Mouse (Mus musculus) myocyte (in vitro differentiated cells): Measurements from ENCODE around the gene Hist1h4j. TPM values are rescaled to one million over a fixed set of nuclear protein-coding genes. Genes with fewer than 3 reads are reported as not detected.
"Not testable (repeated sequence)": the region's sequence is repeated elsewhere in the genome, so short reads cannot be mapped to it uniquely, and the experiment has no call there.

Experiments used
- H3K27me3 ChIP-seq: one replicate; pipeline ENCODE4 v1.6.1; 2011; ENCODE audit not compliant: control insufficient read depth, insufficient read depth, insufficient read length
- H3K36me3 ChIP-seq: one replicate; pipeline ENCODE4 v1.6.1; 2011; ENCODE audit not compliant: control insufficient read depth, insufficient read depth
- H3K4me2 ChIP-seq: one replicate; pipeline ENCODE4 v1.6.1; 2011; ENCODE audit warnings: low read depth, control low read depth
- H3K4me3 ChIP-seq: one replicate; pipeline ENCODE4 v1.5.1; 2011; ENCODE audit warnings: mild to moderate bottlenecking, control low read depth, moderate library complexity
- H3K79me2 ChIP-seq: one replicate; pipeline ENCODE4 v1.6.1; 2011; ENCODE audit not compliant: control insufficient read depth, insufficient read depth
- H3ac ChIP-seq: one replicate; pipeline ENCODE4 v1.6.1; 2011; ENCODE audit not compliant: control insufficient read depth, insufficient read length
- CEBPB ChIP-seq: IDR thresholded peaks from 2 replicates; pipeline ENCODE4 v1.6.1; 2011; ENCODE audit warnings: mild to moderate bottlenecking, moderate library complexity; ENCODE audit not compliant: poor library complexity, insufficient read depth, severe bottlenecking
- E2F4 ChIP-seq: IDR thresholded peaks from one replicate; pipeline ENCODE4 v1.6.1; 2011; ENCODE audit warnings: mild to moderate bottlenecking, control low read depth, moderate library complexity; ENCODE audit not compliant: insufficient read depth
- MAX ChIP-seq: IDR thresholded peaks from one replicate; pipeline ENCODE4 v1.6.1; 2011; ENCODE audit warnings: low read depth, mild to moderate bottlenecking, control low read depth
- MYOD1 ChIP-seq, 3 experiments: IDR thresholded peaks; one replicate each; pipeline ENCODE4 v1.6.1; 2011; ENCODE audit warnings: control low read depth in 2 of 3, low read depth in 2 of 3, mild to moderate bottlenecking in 2 of 3, moderate library complexity in 1 of 3; ENCODE audit not compliant: insufficient read length in 2 of 3, control insufficient read depth in 1 of 3
- MYOG ChIP-seq, 3 experiments: IDR thresholded peaks; one replicate each; pipeline ENCODE4 v1.6.1; 2011; ENCODE audit warnings: control low read depth in 2 of 3, low read depth in 2 of 3, mild to moderate bottlenecking in 2 of 3; ENCODE audit not compliant: insufficient read length in 2 of 3, control insufficient read depth in 1 of 3, insufficient read depth in 1 of 3
- POLR2A ChIP-seq: IDR thresholded peaks from one replicate; pipeline ENCODE4 v1.6.1; 2011; ENCODE audit warnings: low read depth, mild to moderate bottlenecking, control low read depth, moderate library complexity; ENCODE audit not compliant: insufficient read length
- POLR2AphosphoS2 ChIP-seq: IDR thresholded peaks from one replicate; pipeline ENCODE4 v1.6.1; 2011; ENCODE audit warnings: low read depth, control low read depth; ENCODE audit not compliant: insufficient read length
- REST ChIP-seq: IDR thresholded peaks from one replicate; pipeline ENCODE4 v1.6.1; 2011; ENCODE audit warnings: mild to moderate bottlenecking, control low read depth, moderate library complexity; ENCODE audit not compliant: insufficient read depth, insufficient read length
- SRF ChIP-seq: IDR thresholded peaks from one replicate; pipeline ENCODE4 v1.6.1; 2011; ENCODE audit warnings: low read depth; ENCODE audit not compliant: control insufficient read depth, insufficient read length
- TCF3 ChIP-seq: IDR thresholded peaks from one replicate; pipeline ENCODE4 v1.6.1; 2011; ENCODE audit warnings: low read depth, control low read depth; ENCODE audit not compliant: insufficient read length
- USF1 ChIP-seq: IDR thresholded peaks from one replicate; pipeline ENCODE4 v1.6.1; 2011; ENCODE audit warnings: low read depth, mild to moderate bottlenecking, control low read depth, moderate library complexity
- polyA plus RNA-seq: library from polyadenylated mRNA; unstranded; fragments of >200 nt; fragmentation: generic; extraction: Trizol; gene quantifications from one replicate; pipeline ENCODE4 v1.2.1, GENCODE M21; 2012; ENCODE audit warnings: missing spikeins

The Hist1h4j gene
- polyA plus RNA-seq, 1 experiment = 1.3 TPM

DNA sequence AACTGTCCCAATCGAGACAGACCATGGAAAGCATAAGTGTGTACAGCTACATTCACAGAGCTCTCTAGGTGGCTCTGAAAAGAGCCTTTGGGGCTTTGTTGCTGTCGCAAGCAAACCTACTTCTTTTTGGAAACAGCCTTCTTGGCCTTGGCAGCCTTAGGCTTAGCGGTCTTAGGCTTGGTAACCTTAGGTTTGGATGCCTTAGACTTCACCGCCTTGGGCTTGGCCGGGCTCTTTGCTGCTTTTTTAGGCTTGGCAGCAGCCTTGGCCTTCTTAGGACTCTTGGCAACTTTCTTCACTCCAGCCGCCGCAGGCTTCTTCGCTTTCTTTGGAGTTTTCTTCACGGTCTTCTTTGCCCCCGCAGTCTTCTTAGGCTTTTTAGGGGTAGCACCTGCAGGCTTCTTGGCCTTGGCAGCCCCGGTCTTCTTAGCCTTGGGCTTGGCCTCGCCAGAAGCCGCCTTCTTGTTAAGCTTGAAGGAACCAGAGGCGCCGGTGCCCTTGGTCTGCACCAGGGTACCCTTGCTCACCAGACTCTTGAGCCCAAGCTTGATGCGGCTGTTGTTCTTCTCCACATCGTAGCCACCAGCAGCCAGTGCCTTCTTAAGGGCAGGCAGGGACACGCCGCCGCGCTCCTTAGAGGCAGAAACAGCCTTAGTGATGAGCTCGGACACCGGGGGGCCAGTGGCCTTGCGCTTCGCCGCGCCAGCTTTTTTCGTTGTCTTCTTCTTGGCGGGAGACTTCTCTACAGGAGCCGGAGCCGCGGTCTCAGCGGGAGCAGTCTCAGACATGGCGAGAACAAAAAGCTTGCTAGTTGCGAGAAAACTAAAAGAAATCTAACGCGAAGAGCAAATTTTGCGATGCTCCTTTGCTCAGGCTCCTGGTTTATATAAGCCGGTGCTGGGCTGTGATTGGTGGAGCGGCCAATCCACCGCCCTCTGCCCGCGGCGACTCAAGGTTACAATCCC is 45.2 kb downstream of the Hist1h4j start, which contains the start of gene Hist1h1b:
TSS of gene Hist1h1b (minus strand) at position 859 of the 965 bp plus-strand sequence.
- H3K79me2 ChIP-seq = no peaks in the 10 kb centered on the region
- no peaks in the 10 kb centered on the region for H3K36me3 ChIP-seq
- peak within 1 kb of the TSS; percentile 30 for H3ac ChIP-seq
- TF ChIP-seq MYOG (IDR thresholded peaks at IDR 0.05; ENCODE audit: control insufficient read depth in 1 of 3, insufficient read depth in 1 of 3, insufficient read length in 2 of 3, low read depth in 2 of 3) (no peak), CEBPB (no peak), POLR2AphosphoS2 (peak; percentile 99), POLR2A (peak; percentile 99)
- H3K27me3 ChIP-seq = no peaks in the 10 kb centered on the region
- peak within 1 kb of the TSS; percentile 58 for H3K4me3 ChIP-seq
- peak within 1 kb of the TSS; percentile 95 for H3K4me2 ChIP-seq

DNA sequence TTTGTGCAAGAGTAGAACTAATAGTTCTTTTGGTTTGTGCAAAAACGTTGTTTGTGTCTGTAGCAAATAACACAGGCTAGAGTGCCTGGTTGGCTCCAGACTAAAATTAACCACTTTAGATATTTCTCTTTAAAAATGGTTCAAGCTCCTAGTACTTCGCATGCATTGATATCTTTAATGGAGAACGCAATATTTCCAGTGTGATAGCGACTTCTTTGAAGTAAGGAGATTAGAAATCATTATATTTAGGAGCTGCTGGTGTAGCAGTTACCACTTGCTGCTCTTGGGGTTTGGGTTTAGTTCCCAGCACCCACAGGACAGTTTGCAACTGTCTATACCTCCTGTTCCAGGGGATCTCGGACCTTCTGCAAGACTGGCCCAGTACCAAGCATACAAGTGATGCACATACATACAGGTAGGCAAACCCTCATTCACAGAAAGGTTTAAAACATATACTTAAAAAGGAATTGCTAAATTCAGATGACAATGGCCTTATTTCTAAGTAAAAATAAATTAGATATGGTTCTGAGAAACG is 46.2 kb downstream of the Hist1h4j start:
- TF ChIP-seq MAX = no peak
- no peak for TF ChIP-seq REST
- TF ChIP-seq TCF3 = no peak
- TF ChIP-seq SRF = no peak
- no peaks in the 10 kb centered on the region for H3K27me3 ChIP-seq
- no peak overlapping the region for H3ac ChIP-seq
- peak overlapping the region; percentile 95 for H3K4me2 ChIP-seq
- H3K36me3 ChIP-seq = no peaks in the 10 kb centered on the region
- no peaks in the 10 kb centered on the region for H3K79me2 ChIP-seq
- peak overlapping the region; percentile 58 for H3K4me3 ChIP-seq

DNA sequence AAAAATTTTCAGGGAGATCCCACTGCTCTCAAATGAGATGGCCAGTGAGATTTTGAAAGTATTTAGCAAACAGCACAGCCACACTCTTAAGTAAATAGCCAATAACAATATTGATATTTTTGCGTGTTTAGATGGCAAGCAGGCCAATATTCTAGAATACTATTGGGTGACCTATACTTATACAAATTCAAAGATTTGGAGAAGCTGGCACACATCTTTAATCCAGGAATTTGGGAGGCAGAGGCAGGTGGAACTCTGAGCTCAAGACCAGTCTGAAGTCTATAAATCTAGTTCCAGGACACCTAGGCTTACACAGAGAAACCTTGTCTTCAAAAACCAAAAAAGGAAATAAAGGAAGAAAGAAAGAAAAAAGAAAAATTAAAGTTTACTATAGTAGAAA is 46.8 kb downstream of the Hist1h4j start:
- Histone ChIP-seq H3K36me3 (no peaks in the 10 kb centered on the region), H3ac (no peak overlapping the region), H3K4me2 (peak overlapping the region; percentile 72), H3K79me2 (no peaks in the 10 kb centered on the region), H3K27me3 (no peaks in the 10 kb centered on the region), H3K4me3 (no peak overlapping the region)
- TF ChIP-seq MAX = no peak
- TF ChIP-seq CEBPB = no peak
- TF ChIP-seq MYOG (IDR thresholded peaks at IDR 0.05; ENCODE audit: control insufficient read depth in 1 of 3, insufficient read depth in 1 of 3, insufficient read length in 2 of 3, low read depth in 2 of 3) = no peak
- TF ChIP-seq USF1 = no peak
- no peak for TF ChIP-seq POLR2AphosphoS2
- no peak for TF ChIP-seq MYOD1 (IDR thresholded peaks at IDR 0.05; ENCODE audit: control insufficient read depth in 1 of 3, insufficient read length in 2 of 3, low read depth in 2 of 3)
- TF ChIP-seq E2F4 = no peak

DNA sequence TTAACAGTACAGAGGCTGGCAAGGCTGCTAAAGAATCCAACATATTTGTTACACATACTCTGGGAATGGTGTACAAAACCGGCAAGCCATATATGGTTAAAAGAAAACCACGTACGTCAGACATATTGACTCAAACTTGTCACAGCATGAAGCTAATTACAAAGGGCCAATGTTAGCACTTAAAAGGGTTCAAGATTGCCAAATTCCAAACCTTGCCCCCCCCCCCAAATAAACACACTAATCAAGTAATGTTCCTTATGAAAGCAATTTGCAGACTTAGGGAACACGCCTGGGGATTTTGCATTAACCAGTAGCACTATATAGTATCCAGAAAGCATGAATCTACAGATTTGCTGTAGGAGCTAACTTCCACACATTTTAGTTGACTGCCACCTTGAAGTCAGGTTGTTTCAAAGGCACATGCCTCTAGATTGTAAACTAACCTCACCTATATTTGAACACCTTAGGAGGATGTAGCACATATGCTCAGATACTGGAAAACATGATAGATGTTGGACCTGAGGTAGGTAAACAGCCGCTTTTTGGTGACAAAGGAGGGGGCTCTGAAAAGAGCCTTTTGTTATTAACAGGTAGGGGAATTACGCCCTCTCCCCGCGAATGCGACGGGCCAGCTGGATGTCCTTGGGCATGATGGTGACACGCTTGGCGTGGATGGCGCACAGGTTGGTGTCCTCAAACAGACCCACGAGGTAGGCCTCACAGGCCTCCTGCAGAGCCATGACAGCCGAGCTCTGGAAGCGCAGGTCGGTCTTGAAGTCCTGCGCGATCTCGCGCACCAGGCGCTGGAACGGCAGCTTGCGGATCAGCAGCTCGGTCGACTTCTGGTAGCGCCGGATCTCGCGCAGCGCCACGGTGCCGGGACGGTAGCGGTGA is 47.7 kb downstream of the Hist1h4j start:
- peak overlapping the region; percentile 72 for H3K4me2 ChIP-seq
- peak; percentile 85 for TF ChIP-seq POLR2A
- peak; percentile 85 for TF ChIP-seq SRF
- peak; percentile 93 for TF ChIP-seq POLR2AphosphoS2
- H3K27me3 ChIP-seq, H3K79me2 ChIP-seq, H3K36me3 ChIP-seq, H3ac ChIP-seq: not testable (repeated sequence)
- peak overlapping the region; percentile 18 for H3K4me3 ChIP-seq

DNA sequence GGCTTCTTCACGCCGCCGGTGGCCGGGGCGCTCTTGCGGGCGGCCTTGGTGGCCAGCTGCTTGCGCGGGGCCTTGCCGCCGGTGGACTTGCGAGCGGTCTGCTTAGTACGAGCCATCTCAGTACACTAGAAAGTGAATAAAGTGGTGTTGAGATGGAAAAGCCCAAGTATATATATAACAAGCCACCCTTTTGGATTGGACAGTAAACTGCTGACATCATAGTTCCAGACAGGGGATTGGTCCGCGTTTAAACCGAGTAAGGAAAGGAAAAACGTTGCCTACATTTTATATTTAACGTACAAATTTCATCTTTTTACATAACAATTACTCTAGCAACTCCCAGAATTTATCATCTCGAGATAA is 48.4 kb downstream of the Hist1h4j start, which contains the start of gene Hist1h3i:
TSS of gene Hist1h3i (minus strand) at position 116 of the 363 bp plus-strand sequence.
- Histone ChIP-seq H3K4me2 (peak within 1 kb of the TSS; percentile 85), H3ac (no peak within 1 kb of the TSS), H3K27me3 (no peaks in the 10 kb centered on the region), H3K4me3 (peak within 1 kb of the TSS; percentile 18), H3K36me3 (no peaks in the 10 kb centered on the region), H3K79me2 (no peaks in the 10 kb centered on the region)
- TF ChIP-seq POLR2AphosphoS2 (no peak), TCF3 (no peak), POLR2A (peak; percentile 54), REST (no peak), SRF (no peak)
